Mouse (Mus musculus) left cerebral cortex, postnatal 4 days (tissue): ENCODE measurements around the gene Fam173b. TPM values are rescaled to one million over a fixed set of nuclear protein-coding genes. Genes with fewer than 3 reads are reported as not detected.

Experiments used
- DNase-seq: peaks from one replicate; pipeline ENCODE4 v3.0.0-alpha.2; 2022
- intact Hi-C: fragments of 180-260 bp; cut with DNase I; formaldehyde crosslinking; loops from one replicate; pipeline ENCODE4 v1.15.1; 2025
- total RNA-seq, 2 experiments: library from RNA; stranded (reverse); gene quantifications; 2 replicates each; pipeline ENCODE4 v1.2.3; 2021

Fam173b gene
- total RNA-seq, 2 experiments from 2014 or later = 11.4 to 13.0 TPM

GRCm38 (mm10) chr15:31628180-31628579 is 26.5 kb downstream of the Fam173b start:
- no peak for DNase-seq
- intact Hi-C loops = loop anchor here (10.0 kb wide), 1 partner anchor 807 kb away; no protein-coding TSS in a partner anchor

GRCm38 (mm10) chr15:31629556-31629955 is 27.9 kb downstream of the Fam173b start:
- intact Hi-C loops = loop anchor here (10.0 kb wide), 1 partner anchor 805 kb away; no protein-coding TSS in a partner anchor
- no peak for DNase-seq

- no peak for DNase-seq
- intact Hi-C loops = no loop called here
Observed at GRCm38 (mm10) chr15:31631396-31631858, 29.8 kb downstream of the Fam173b start.

- DNase-seq = no peak
- intact Hi-C loops = no loop called here
Observed at GRCm38 (mm10) chr15:31632478-31632877, 30.8 kb downstream of the Fam173b start.

GRCm38 (mm10) chr15:31634582-31634981 is 32.9 kb downstream of the Fam173b start:
- DNase-seq = peak; percentile 52
- intact Hi-C loops = no loop called here

- intact Hi-C loops = no loop called here
- no peak for DNase-seq
Observed at GRCm38 (mm10) chr15:31636091-31636595, 34.5 kb downstream of the Fam173b start.

GRCm38 (mm10) chr15:31647225-31647624 is 45.6 kb downstream of the Fam173b start:
- no peak for DNase-seq
- intact Hi-C loops = no loop called here

GRCm38 (mm10) chr15:31647851-31648569 is 46.4 kb downstream of the Fam173b start:
- intact Hi-C loops = no loop called here

GRCm38 (mm10) chr15:31649691-31650090 is 48.0 kb downstream of the Fam173b start:
- intact Hi-C loops = no loop called here

More at GRCm38 (mm10) chr15:31647851-31648569, 46.4 kb downstream of the Fam173b start:
- no peak for DNase-seq

GRCm38 (mm10) chr15:31650821-31651220 is 49.2 kb downstream of the Fam173b start:
- intact Hi-C loops = no loop called here

More at GRCm38 (mm10) chr15:31649691-31650090, 48.0 kb downstream of the Fam173b start:
- no peak for DNase-seq

GRCm38 (mm10) chr15:31660133-31660795 is 58.6 kb downstream of the Fam173b start:
- intact Hi-C loops = no loop called here

More at GRCm38 (mm10) chr15:31650821-31651220, 49.2 kb downstream of the Fam173b start:
- no peak for DNase-seq

GRCm38 (mm10) chr15:31660844-31661243 is 59.2 kb downstream of the Fam173b start:
- intact Hi-C loops = no loop called here
- DNase-seq = no peak

More at GRCm38 (mm10) chr15:31660133-31660795, 58.6 kb downstream of the Fam173b start:
- no peak for DNase-seq

- DNase-seq = peak; percentile 34
- intact Hi-C loops = no loop called here
Observed at GRCm38 (mm10) chr15:31661802-31662201, 60.1 kb downstream of the Fam173b start.

- DNase-seq = no peak
- intact Hi-C loops = no loop called here
Observed at GRCm38 (mm10) chr15:31663074-31663473, 61.4 kb downstream of the Fam173b start.

Other genes starting within 250 kb of the Fam173b start
- gene Ankrd33b, start 234.1 kb upstream of the Fam173b start, total RNA-seq = 1 to 10 TPM; 1.2 to 1.3 TPM
- 1 to 10 TPM in 1 of 2 experiments, under 1 TPM in 1; 0.77 to 1.1 TPM for gene Ropn1l, start 148.1 kb upstream of the Fam173b start, total RNA-seq
- 100 to 1,000 TPM; 200 to 210 TPM for gene March6, start 70.8 kb upstream of the Fam173b start, total RNA-seq
- gene Cmbl, start 36.5 kb upstream of the Fam173b start, total RNA-seq = 1 to 10 TPM; 6.3 to 8.6 TPM
- gene Cct5, start within 50 bp of the Fam173b start, total RNA-seq = 100 to 1,000 TPM; 306 to 309 TPM